Mouse (Mus musculus) gastrocnemius, postnatal 10 days (tissue): Measurements from ENCODE around the gene Cpne2. TPM values are rescaled to one million over a fixed set of nuclear protein-coding genes. Genes with fewer than 3 reads are reported as not detected.

Experiments
- DNase-seq: peaks from one replicate; pipeline ENCODE4 v3.0.0; 2021; ENCODE audit warnings: mixed read lengths
- long read RNA-seq, 2 experiments: library from polyadenylated mRNA; stranded (forward); transcript quantifications; one replicate each; pipeline ENCODE4 v2.0.0; 2021
- total RNA-seq, 2 experiments: library from RNA; stranded (reverse); gene quantifications; 2 replicates each; pipeline ENCODE4 v1.2.3; 2021

Cpne2 gene
- 10 to 100 TPM; 21.5 to 23.8 TPM for total RNA-seq
- long read RNA-seq, experiment 1, transcript Cpne2-201 (16 exons, 2,342 nt) = major isoform, 16 of 27 reads
- long read RNA-seq, experiment 1, partial matches to known transcripts = 6 of 27 reads
- long read RNA-seq, experiment 1, other reads (novel, unspliced or antisense) = 5 of 27 reads
- long read RNA-seq, experiment 2, transcript Cpne2-201 (16 exons, 2,342 nt) = major isoform, 15 of 22 reads
- long read RNA-seq, experiment 2, partial matches to known transcripts = 4 of 22 reads
- long read RNA-seq, experiment 2, other reads (novel, unspliced or antisense) = 3 of 22 reads

DNA sequence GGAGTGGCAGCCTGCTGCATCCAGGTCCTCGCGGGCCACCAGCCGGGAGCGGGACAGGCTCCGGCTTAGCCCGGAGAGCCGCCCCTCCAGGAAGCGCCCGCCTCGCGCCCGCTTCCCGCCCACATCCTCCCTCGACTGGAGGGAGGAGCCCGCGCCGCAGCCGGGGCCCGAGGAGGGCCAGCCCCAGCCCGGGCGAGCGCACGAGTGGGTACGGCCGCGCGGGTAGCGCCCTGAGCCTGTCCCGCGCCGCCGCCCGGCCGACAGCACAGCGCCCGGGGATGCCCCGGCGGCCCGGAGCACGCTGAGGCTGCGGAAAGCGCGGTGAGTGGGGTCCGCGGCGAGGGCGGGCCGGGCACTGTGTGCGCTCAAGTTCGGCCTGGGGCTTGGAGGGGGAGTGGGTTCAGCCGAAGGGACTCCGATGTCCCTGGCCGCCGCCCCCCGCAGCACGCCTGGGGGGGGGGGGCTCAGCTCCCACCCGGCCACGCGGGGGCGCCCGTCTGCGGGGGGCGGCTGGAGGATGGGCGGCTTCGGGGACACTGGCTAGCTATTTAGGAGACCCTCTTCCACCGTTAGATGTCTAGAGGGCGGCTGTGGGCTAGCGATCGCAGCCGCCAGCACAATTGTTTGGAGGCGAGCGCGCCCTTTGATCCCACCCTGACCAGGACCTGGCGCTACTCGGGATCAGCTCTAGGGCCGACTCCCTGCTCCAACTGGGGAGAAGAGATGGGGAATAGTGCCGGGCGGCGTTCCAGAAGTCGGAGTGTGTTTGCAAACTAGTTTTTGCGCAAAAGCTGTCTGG, at the start of gene Cpne2:
Gene Cpne2 (plus strand): TSS at position 118 of the 799 bp plus-strand sequence.
- peak; percentile 71 for DNase-seq

DNA sequence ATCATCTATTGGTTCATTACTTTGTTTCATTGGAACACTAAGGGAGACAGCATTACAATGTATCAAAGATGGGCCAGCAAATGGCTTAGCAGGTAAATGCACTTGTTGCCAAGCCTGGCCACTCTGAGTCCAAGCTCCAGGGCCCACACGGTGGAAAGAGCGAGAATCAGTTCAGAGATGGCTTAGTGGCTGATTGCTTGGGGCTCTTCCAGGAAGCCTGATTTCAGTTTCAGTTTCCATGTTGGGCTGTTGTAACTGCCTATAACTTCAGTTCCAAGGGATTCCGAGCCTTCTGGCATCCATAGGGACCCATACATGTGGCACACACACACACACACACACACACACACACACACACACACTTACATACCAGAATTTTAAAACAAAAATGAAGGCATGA, 47.5 kb upstream of the Cpne2 start:
- no peak for DNase-seq

DNA sequence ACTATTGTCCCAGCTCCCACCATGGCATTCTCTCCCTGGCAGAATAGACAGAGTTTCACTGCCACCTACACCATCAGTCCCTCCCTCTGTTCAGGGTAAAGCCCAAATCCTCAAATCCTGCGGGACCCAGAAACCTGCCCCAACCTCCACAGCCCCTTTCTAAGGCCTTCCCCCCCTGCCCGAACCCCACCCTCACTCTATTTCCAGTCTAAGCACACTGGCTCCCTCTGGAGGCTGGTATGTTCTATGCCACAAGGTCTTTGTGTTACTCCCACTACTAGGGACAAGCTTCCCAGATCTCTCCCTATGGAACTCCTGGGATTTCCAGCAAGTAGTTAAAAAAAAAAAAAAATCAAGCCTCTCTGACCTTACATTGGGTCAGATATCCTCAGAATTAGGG, 46.9 kb upstream of the Cpne2 start:
- DNase-seq = peak; percentile 54

DNA sequence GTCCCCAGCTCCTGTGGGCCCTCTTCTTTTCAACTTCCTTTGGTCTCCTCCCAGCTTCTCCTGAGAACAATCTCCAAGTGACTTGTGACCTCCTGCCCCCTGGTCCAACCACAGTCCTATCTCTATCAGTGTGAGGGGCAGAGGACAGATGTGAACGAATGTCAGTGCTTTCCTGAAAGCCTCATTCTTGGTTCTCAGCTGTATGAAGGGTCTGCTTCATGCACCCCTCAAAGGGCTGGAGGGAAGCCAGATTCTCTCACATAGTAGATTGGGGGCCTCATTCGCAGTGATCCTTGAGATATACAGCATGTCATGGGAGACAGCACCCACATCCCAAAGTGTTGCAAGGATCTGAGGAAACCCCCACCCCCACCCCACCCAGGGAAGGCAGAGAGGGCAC, 44.8 kb upstream of the Cpne2 start:
- DNase-seq = no peak

DNA sequence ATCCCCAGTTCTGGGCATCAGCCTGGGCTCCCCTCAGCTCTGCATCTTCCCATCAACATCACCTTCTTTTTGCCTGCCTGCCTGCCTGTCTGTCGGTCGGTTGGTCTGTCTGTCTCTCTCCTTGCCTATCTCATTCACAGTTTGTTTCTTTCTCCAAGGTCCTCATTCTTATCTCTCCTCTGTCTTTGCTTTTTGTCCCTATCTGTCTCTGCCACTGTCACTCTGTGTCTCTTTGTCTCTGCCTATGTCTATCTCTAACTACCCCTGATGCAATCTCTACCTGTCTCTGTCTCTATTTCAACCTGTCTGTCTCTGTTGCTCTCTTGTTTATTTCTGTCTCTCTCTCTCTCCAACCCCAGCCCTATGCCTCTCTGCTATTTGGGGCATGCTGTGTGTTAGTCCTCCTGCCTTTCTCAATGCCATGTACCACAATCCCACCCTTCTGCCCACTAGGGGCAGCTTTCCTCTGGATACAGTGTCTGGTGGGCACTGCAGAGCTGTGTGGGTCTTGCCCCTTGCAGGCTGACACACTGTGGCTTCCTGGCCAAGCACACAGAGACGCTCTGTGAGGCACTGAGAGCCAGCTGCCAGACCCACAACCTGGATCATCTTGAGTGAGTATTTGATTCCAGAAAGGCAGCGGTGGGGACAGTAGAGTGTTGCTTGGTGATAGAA, 42.8 kb upstream of the Cpne2 start:
- no peak for DNase-seq

DNA sequence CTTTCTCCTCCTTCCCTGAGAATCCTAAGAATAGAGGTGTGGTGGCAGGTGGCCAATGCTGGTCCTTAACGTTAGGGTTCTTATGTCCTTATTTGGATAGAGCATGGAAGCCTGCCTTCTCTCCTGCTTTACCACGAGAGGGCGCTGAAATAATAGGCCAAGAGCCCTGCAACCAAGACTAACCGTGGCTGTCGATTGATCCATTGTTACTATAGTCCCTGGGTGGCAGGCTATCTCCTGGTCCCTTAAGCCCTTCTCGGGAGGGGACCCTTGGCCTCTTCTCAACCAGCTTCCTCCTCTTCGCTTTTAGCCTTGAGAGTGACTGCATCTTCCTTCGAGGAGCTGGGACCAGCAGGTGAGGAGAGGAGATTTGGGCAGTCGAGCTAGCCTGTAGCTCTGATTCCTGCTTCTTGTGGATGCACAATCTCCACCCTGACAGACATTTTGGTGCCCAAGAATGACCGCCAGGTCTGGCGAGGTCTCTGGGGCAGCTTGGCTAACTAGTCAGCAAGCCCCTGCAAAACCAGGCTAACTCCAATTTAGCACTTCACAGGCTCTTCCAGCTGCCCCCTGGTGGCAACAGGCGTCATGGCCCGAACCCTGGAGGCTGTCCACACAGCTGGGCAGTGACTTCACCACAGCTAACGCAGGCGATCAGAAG, 40.6 kb upstream of the Cpne2 start:
- DNase-seq = peak; percentile 80

DNA sequence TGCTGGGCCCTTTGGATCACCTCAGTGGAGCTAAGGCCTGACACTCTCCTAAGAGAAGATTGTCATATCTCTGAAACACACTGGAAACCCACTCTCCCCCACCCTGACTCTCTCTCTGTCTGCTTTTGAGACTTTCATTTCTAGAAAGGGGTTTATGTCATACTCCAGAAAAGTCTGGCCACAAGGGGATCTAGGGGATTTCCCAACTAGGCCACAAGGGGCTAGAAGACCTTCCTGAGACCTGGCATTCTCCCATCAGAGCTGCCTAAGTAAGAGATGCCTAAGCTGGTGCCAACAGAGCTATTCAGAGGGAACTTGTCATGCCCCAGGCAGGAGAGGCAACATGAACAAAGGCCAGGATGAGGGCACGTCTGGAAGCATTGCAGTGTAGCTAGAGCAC, 39.5 kb upstream of the Cpne2 start:
- no peak for DNase-seq

DNA sequence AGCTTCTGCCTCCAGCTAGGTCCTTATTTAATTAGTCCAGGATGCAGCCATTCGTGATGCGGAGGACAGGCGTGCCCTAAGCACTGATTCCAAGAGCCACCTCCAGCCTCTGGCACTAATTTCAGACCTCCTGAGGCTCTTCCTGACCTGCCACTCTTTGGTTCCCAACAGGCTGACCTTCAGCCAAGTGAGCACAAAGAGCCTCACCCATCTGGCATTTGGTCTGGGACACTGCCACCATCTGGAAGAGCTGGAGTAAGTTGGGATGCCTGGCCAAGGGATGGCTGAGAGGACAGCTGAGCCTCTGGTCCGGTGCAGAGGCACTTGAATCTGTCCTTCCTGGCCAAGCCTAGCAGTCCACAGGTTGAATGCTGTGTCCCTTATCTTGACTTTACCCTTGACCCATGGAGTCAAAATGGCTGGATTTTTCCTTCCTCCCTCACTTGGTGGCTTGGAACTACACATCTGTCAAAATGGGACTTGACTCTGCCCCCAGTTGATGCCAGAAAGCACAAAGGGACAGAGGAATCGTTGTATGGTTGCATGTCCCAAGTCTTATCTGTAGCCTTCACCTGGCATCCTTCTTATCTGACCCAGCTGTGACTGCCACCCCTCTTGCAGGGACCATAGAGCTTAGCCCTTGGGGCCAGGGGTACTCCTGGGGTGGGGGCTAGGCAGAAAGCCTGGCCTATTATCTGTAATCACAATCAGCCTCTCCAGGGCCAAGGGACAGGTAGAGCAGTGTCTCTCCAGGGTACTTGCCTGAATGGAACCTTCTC, 17.2 kb upstream of the Cpne2 start:
- no peak for DNase-seq

DNA sequence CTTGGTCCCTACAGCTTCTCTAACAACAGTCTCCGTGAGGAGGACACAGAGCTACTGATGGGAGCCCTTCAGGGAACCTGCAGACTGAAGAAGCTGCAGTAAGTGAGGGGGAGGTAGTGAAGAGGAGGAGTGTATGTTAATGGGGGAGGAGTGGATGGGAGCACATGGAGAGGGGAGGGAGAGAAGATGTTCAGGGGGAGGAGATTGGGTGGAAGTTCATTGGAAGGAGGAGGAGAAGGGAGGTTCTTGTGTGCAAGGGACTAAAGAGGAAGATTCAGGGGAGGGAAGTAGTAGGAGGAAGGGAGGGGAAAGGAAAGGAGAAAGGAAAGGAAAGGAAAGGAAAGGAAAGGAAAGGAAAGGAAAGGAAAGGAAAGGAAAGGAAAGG, 16.6 kb upstream of the Cpne2 start:
- DNase-seq = no peak

DNA sequence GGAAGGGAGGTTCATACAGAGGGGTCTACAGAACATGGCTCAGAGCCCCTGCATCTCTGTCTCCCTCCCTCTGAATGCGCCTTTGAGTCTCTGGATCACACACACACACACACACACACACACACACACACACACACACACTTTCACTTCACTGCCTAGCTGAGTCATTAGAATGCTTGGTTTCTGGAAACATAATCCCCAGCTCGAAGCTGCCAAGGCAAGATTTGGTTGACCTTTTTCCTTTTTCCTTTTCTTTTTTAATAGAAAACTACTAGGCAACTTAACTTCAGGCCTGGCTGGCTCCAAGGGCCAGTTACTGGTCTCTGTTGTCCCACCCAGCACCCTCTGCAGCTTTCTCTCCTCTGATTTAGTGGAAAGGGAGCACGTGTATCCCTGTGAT, 16.0 kb upstream of the Cpne2 start:
- no peak for DNase-seq

DNA sequence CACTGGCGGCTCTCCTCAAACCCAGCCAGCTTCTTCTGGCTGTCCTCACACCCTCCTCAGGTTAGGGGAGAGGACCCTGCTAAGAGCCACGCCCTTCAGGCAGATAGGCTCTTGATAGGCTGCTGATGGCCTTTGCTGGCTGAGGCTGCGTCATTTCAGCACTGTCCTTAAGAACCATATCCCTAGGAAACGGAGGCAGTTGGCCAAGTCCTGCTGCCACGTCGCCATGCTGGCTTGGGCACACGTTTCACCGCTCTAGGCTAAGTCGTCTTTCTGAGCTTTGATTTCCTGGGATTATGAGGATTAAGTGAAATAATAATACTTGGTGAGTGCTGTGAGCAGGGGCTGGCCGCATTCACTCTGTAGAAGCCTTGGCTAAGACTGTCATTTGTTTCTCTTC, 14.5 kb upstream of the Cpne2 start:
- no peak for DNase-seq

DNA sequence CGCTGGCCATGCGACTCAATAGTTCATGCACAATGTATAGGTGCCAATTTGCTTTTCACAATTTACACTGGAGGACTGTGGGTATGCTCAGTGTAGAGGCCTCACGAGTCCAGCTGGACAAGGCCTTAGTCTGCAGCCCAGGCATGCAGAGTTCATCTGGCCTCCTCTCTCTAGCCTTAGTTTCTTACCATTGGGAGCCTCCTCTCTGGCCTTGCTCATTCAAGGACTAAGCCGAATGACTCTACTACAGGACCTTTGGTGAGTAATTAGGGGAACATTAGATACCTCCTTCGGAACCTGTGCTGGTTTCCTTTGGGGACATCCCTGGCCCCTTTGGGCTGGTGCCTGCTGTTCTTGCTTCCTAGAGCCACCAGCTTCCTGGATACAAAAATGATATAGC, 13.8 kb upstream of the Cpne2 start:
- DNase-seq = no peak

DNA sequence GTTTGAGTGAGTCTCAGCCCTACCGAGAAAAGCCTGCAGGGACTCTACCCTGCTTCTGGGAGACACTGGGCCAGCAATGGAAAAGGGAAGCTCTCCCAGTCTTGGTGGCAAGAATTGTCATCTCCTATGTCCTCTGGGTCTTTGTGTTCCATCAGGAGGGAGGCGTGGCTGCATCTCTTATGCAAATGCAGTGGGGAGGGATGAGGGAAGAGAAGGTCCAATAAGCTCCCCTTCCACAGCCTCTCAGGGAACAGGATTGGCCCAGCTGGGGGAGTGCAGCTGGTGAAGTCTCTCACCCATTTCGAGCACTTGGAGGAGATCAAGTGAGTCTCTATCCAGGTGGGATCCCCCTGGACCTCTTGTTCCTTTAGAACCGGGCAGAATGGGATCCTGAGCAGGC, 11.3 kb upstream of the Cpne2 start:
- DNase-seq = no peak

DNA sequence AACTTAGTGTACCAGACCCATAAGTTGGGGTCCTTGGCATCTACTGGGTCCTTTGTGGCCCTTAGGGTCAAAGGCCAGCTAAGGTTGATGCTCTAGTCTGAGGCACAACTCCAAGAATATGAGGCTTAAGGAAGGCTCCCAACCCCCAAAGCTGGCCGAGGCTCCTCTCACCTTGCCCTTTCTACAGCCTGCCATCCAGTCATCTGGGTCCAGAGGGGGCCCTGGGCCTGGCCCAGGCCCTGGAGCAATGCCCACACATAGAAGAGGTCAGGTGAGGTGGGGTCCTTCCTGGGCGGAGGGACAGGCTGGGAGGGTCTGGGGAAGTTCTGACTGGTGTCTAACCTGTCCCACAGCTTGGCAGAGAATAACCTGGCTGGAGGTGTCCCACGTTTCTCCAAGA, 10.3 kb upstream of the Cpne2 start:
- no peak for DNase-seq

DNA sequence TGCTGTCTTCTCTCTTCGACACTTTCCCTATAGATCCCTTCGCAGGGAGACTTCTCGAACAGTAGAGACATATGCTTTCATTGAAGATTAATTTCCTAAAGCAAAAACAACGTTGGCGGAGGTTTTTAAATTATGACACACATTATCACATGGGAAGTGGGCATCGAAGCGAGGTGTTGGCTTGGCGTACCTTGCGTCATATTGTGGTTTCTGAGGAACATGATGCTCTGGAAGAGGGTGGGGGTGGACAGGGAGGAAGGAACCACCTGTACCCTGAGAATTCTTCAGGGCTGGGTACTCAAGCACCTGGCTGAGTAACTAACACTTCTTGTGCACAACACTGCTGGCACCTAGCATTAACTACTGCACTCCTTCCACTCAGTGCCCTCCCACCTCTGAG, 8.2 kb upstream of the Cpne2 start:
- no peak for DNase-seq

DNA sequence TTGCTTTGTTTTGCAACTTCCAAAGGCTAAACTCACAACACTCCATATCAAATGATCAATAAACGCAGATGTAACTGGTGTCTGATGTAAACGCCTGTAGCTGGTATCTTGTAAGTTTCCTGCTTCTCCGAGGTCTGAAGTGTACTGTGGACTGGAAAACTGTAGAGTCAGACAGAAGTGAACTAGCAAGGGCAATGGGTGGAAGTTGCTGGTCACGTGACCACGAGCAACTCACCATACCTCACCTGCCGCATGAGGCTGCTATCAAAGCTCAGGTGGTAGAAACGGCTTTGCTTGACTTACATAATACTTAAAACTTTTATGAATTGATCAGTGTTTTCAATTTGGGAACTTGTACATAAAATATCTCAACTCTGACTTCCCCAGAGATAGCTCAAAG, 5.6 kb upstream of the Cpne2 start:
- no peak for DNase-seq

DNA sequence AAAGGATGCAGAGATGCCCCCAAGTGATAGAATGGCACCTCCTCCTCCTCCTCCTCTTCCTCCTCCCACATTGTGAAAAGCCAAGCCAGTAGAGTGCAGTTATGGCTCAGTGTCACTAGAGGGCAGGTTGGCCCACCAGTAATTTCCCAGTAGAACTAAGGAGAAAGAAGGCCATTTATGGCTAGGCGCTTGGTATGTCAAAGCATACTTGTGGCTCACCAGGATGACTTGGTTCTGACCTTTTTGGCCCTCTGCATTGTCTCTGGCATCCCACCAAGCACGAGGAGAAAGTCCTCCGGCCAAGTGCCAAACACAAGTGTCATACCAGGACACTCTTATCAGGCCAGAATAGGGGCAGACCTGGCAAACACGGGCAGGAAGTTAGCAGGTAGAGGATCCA, 4.5 kb upstream of the Cpne2 start:
- DNase-seq = no peak

DNA sequence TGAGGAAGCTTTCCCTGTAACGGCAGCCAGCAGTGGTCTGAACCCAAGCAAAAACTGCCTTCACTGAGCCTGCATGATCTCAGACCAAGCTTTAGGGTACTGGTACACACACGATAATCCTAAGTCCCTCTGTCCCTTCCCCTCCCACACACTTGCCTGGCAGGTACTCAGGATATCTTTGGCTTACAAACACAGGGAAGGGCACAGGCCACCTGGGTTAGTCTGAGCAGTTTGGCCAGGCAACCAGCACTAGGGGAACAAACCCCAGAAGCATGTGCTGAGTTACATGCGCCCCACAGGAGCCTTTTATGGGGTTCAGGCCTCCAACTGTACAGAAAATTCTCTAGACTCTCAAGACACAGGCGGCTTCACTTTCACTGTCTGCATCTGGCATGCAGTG, 2.9 kb upstream of the Cpne2 start:
- DNase-seq = no peak

DNA sequence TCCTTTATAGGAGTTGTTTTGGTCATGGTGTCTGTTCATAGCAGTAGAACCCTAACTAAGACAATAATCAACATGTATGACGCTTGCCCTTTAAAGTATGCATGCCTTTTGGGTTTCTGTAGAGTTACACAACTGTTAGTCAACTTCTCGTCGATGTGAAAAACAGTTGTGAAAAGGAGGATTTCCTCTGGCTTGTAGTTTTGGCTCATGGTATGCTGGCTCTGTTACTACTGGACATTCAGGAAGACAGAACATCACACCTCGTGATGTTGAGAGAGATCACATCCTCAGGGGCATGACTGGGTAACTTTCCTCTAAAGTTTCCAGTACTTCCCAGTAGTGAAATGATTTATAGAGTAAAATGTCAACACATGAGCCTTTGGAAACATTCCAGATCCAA, 2.1 kb upstream of the Cpne2 start:
- no peak for DNase-seq

DNA sequence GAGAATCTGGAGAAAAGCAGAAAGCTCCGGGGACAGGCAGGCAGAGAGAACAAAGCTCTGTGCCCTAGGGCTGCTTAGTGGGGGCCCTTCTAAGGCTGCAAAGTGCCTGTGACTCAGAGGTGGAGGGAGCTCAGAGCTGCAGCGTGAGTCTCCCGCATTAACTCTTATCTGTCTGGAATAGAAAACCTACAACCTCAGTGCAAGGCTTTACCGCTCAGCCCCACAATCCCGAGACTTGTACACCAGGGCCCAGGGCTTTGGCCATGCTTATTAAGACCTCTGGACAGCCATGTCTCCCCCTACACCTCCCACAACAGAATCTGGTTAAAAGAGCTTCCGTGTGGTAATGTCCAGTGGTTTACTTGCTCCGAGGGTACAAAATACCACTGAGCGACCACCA, 790 bp upstream of the Cpne2 start:
- no peak for DNase-seq

DNA sequence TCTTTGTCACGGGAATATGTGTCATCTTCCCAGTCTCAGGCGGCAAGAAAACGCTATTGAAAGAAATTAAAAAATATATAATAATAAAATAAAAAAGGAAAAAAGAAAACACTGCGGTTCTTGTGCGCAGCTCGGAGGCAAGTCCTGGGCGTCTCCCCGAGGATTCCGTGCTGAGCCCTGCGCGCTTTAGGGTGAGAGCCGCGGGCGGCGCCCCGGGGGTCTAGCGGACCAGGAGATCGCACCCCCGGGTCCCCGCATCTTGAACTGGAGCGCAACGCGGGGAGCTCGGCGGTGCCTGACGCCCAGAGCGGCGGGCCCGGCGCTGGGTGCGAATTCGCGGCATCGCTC, 291 bp upstream of the Cpne2 start:
- no peak for DNase-seq

DNA sequence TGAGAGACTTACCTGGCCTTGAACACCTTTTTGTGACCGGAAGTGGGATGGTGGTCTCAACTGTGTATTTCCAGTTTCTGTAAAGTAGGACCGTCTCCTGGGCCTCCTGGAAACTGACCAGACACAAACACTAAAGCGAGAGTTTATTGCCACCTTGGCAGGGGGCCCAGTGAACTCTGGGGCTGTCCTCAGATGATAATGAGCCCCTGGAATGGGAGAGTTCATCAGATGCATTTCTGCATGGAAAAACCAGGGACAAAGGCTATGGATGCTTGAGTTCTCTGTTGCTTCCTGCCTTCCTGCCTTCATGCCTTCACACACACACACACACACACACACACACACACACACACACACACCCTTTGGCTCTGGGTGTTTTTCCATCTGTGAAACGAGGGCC, 1.8 kb downstream of the Cpne2 start:
- DNase-seq = no peak
